Mouse (Mus musculus): ENCODE data around the gene 5830411N06Rik. TPM values are rescaled to one million over a fixed set of nuclear protein-coding genes. Genes with fewer than 3 reads are reported as not detected.

5830411N06Rik gene
- total RNA-seq, 4 experiments from 2014 or later = 0.17 to 0.32 TPM; not detected in 2

Other genes with a start within 250 kb of the 5830411N06Rik start
- 10 to 100 TPM; 19.6 to 28.2 (median 23.3) TPM for gene Zfp511, start 210.9 kb upstream of the 5830411N06Rik start, total RNA-seq (2022)
- gene Tubgcp2, start 210.6 kb upstream of the 5830411N06Rik start, total RNA-seq (2022) = 10 to 100 TPM; 36.6 to 44.2 (median 42.8) TPM
- gene Msx3, start 198.2 kb upstream of the 5830411N06Rik start, total RNA-seq (2022) = under 1 TPM in 2 of 4 experiments, not detected in 2; 0.14 to 0.19 TPM
- 100 to 1,000 TPM; 184 to 218 (median 213) TPM for gene Caly, start 164.7 kb upstream of the 5830411N06Rik start, total RNA-seq (2022)
- not detected for gene Prap1, start 153.9 kb upstream of the 5830411N06Rik start, total RNA-seq (2022)
- 10 to 100 TPM; 45.1 to 51.0 (median 49.0) TPM for gene Fuom, start 144.8 kb upstream of the 5830411N06Rik start, total RNA-seq (2022)
- gene Paox, start 131.5 kb upstream of the 5830411N06Rik start, total RNA-seq (2022) = 1 to 10 TPM; 6.7 to 7.9 (median 7.3) TPM
- gene Echs1, start 130.8 kb upstream of the 5830411N06Rik start, total RNA-seq (2022) = 10 to 100 TPM; 56.9 to 64.5 (median 59.3) TPM
- gene Mtg1, start 109.7 kb upstream of the 5830411N06Rik start, total RNA-seq (2022) = 10 to 100 TPM; 22.1 to 31.4 (median 27.4) TPM
- gene Sprn, start 92.4 kb upstream of the 5830411N06Rik start, total RNA-seq (2022) = 100 to 1,000 TPM; 121 to 142 (median 130) TPM
- gene Olfr522, start 82.5 kb upstream of the 5830411N06Rik start, total RNA-seq (2022) = not detected
- gene Olfr523, start 74.1 kb upstream of the 5830411N06Rik start, total RNA-seq (2022) = under 1 TPM in 2 of 4 experiments, not detected in 2; 0.11 to 0.16 TPM
- gene Olfr524, start 41.3 kb upstream of the 5830411N06Rik start, total RNA-seq (2022) = not detected
- gene Cd163l1, start 29.0 kb upstream of the 5830411N06Rik start, total RNA-seq (2022) = under 1 TPM in 1 of 4 experiments, not detected in 3; 0.09 TPM
- not detected for gene Olfr525, start 73.6 kb downstream of the 5830411N06Rik start, total RNA-seq (2022)
- not detected for gene Olfr527, start 86.7 kb downstream of the 5830411N06Rik start, total RNA-seq (2022)
- gene Olfr60, start 114.4 kb downstream of the 5830411N06Rik start, total RNA-seq (2022) = not detected
- gene Olfr530, start 129.0 kb downstream of the 5830411N06Rik start, total RNA-seq (2022) = not detected
- not detected for gene Olfr531, start 155.6 kb downstream of the 5830411N06Rik start, total RNA-seq (2022)
- not detected for gene Olfr532, start 174.4 kb downstream of the 5830411N06Rik start, total RNA-seq (2022)
- gene Olfr533, start 216.1 kb downstream of the 5830411N06Rik start, total RNA-seq (2022) = not detected
- not detected for gene Olfr535, start 236.9 kb downstream of the 5830411N06Rik start, total RNA-seq (2022)